Mouse (Mus musculus): ENCODE results near the gene Mgp. TPM values are rescaled to one million over a fixed set of nuclear protein-coding genes. Genes with fewer than 3 reads are reported as not detected.
"Not testable (repeated sequence)": the region's sequence is repeated elsewhere in the genome, so short reads cannot be mapped to it uniquely, and the experiment has no call there.

Mgp gene
- polyA plus RNA-seq, 1 experiment from 2014 or later, result 30.1 TPM

DNA sequence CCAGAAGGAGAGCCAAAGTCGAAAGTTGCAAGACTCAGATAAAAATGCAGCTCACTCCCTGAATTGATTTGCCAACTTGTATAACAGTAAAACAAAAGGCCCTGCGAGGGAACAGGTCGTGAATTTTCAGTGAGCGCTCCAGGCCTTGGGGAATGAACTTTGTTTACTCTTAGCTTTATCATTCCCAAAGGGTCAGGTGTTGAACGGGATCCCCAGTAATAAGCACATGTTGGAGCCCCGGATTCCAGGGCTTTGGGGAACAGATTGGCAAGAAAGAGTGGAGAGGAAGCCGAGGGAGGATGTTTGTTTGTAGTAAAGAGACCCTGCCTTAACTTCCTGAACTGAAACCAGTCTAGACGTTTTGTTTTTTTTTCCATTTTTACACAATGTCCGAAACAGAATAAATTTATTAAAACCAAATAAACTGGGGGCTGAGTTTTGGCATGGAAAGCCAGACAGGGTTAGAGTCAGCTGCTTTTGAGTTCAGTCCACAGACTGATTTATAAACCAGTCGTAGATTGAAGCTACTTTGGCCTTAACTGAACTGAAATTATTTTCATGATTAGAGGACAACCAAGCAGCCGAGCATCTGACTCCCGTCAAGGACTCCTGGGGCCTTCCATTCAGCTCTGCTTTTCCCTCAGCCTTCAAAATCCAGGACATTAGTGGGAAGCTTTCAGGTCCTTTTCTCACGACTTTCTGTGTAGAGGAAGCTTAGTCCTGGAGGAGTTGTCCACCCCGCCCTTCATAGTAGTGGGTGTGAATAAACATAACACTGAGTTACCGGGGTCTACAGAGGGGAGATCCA, 19.1 kb upstream of the Mgp start:
- 71% methylated on average over 15 of the region's 15 CpGs for WGBS
- H3K4me1 ChIP-seq (replicated peaks), result no peaks in the 10 kb centered on the region

DNA sequence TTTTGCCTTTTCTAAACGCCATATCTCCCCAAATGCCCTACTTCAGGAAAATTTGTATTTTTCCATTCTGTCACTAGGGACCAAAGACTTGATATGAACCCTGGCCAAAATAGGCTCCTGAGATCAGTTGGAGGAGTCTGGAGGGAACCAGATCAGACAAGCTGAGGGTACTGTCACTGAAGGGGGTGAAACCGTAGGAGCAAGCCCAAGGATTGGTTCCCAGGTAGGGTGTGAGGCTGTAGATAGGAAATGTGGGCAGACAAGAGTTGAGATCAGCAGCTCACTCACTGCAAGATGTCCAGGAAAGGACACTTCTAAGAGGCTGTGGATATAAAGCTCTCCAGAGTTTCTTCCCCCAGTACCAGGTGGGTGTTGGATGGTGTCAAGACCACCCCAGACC, 16.4 kb upstream of the Mgp start:
- no peaks in the 10 kb centered on the region for H3K9me3 ChIP-seq
- H3K4me1 ChIP-seq (replicated peaks), result no peaks in the 10 kb centered on the region
- WGBS, result 96% methylated on average over 2 of the region's 2 CpGs
- no peak overlapping the region for H3K9ac ChIP-seq
- H3K27me3 ChIP-seq, result no peaks in the 10 kb centered on the region
- H3K27ac ChIP-seq (replicated peaks), result no peak overlapping the region
- H3K4me3 ChIP-seq, result no peak overlapping the region
- ATAC-seq (ENCODE audit: low read depth), result no peak
- no peaks in the 10 kb centered on the region for H3K36me3 ChIP-seq
- no peak overlapping the region for H3K4me2 ChIP-seq

More for the DNA sequence above, 19.1 kb upstream of the Mgp start:
- Histone ChIP-seq H3K27me3 (no peaks in the 10 kb centered on the region), H3K36me3 (no peaks in the 10 kb centered on the region), H3K4me3 (no peak overlapping the region), H3K4me2 (no peak overlapping the region), H3K9ac (no peak overlapping the region), H3K9me3 (no peaks in the 10 kb centered on the region), H3K27ac (replicated peaks) (no peak overlapping the region)
- no peak for ATAC-seq (ENCODE audit: low read depth)

DNA sequence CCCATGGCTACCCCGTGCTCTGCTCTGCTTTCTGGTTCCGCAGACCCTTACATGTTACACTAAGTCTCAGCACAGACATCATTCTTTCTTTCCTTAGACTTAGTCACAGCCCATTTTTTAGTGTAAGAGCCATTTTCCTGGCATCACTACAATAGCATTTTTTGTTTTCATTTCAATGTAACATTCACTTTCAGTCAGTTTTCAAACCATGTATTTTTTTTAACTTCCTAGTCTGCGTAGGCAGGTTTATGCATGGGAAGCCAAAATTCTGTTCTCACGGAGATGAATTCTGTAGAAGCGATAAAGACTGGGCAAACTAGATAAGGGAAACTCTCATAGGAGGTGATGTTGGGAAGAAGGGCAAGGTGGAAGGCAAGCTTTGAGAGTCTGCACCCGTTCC, 13.9 kb upstream of the Mgp start:
- Histone ChIP-seq H3K27me3 (no peaks in the 10 kb centered on the region), H3K4me2 (no peak overlapping the region), H3K27ac (replicated peaks) (no peak overlapping the region), H3K9me3 (no peaks in the 10 kb centered on the region), H3K4me3 (no peak overlapping the region), H3K36me3 (no peaks in the 10 kb centered on the region), H3K4me1 (replicated peaks) (no peaks in the 10 kb centered on the region), H3K9ac (no peak overlapping the region)
- 88% methylated on average over 6 of the region's 6 CpGs for WGBS
- ATAC-seq (ENCODE audit: low read depth), result no peak

DNA sequence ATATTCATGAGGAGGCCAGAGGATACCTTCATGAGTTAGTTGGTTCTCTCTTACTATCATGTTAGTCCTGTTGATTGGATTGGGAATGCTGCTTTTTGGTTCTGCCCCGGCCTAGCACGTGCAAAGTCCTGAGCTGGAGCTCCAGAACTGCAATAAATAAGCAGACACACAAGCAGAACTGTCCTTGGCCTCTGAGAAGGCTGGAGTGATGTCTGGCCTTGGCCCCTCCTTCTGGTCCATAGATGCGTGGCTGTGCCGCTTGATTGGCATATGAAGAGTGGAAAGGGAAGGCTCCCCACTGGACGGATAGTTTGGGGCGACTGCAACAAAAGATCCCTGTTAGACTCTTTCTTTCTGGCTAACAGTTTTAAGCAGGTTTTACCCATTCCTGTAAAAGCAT, 13.4 kb upstream of the Mgp start:
- Histone ChIP-seq H3K27ac (replicated peaks) (no peak overlapping the region), H3K4me1 (replicated peaks) (no peaks in the 10 kb centered on the region), H3K4me2 (no peak overlapping the region), H3K4me3 (no peak overlapping the region), H3K36me3 (no peaks in the 10 kb centered on the region), H3K9me3 (no peaks in the 10 kb centered on the region), H3K27me3 (no peaks in the 10 kb centered on the region), H3K9ac (no peak overlapping the region)
- 90% methylated on average over 6 of the region's 6 CpGs for WGBS
- ATAC-seq (ENCODE audit: low read depth), result no peak

DNA sequence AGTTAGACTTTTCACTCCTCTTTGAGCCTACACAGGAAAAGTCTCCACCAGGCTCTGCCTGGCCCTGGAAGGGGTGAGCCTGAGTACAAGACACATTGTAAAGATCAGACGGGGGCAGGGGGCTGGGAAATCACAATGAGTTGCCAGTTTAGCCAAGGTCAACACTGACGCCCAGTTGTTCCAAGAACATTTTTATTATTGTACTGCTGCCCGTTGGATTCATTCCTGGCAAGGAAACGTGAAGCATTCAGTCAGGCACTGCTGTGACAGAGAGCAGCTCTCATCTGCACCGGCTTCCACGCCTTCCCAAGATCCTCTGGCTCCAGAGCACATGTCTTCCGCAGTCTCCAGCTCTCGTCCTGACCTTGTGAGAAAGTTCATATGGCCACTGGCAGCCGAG, 12.2 kb upstream of the Mgp start:
- Histone ChIP-seq H3K36me3 (no peaks in the 10 kb centered on the region), H3K4me3 (no peak overlapping the region), H3K9ac (no peak overlapping the region), H3K4me1 (replicated peaks) (no peaks in the 10 kb centered on the region), H3K27me3 (no peaks in the 10 kb centered on the region), H3K9me3 (no peaks in the 10 kb centered on the region), H3K4me2 (no peak overlapping the region), H3K27ac (replicated peaks) (no peak overlapping the region)
- WGBS, result 70% methylated on average over 9 of the region's 9 CpGs
- ATAC-seq (ENCODE audit: low read depth), result no peak

DNA sequence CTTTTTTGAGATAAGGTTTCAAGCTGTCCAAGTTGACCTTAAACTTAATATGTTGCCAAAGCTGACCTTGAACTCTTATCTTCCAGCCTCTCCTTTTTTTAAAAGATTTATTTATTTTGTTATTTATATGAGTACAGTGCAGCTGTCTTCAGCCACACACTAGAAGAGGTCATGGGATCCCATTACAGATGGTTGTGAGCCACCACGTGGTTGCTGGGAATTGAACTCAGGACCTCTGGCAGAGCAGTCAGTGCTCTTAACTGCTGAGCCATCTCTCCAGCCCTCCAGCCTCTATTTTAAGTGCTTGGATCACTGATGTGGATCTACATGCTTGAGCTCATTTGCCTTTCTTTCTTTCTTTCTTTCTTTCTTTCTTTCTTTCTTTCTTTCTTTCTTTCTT, 9.1 kb upstream of the Mgp start:
- not testable (repeated sequence) for H3K4me2 ChIP-seq; H3K27ac ChIP-seq (replicated peaks); H3K4me1 ChIP-seq (replicated peaks); H3K27me3 ChIP-seq; ATAC-seq (ENCODE audit: low read depth); H3K4me3 ChIP-seq; H3K9me3 ChIP-seq; H3K9ac ChIP-seq; H3K36me3 ChIP-seq
- WGBS, result 64% methylated on average over 1 of the region's 1 CpGs

DNA sequence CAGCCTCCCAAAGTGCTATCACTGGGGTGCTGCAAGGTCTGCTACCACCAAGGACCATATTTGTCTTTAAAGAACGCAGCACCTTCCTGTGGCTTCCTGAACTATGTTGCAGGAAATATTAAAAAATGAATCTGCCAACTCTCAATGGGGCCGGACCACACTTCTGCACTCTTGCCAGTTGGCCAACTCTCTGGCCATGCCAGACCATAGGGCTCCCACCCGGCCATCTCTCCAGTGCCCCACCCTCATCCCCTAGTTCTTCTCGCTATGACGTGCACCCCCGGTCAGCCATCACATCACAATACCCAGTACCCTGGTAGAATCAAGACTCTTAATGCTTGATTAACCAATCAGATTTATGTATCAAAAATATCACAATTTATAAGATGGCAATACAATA, 8.3 kb upstream of the Mgp start:
- H3K9me3 ChIP-seq, result no peaks in the 10 kb centered on the region
- 94% methylated on average over 6 of the region's 6 CpGs for WGBS
- no peak for ATAC-seq (ENCODE audit: low read depth)
- no peaks in the 10 kb centered on the region for H3K4me1 ChIP-seq (replicated peaks)
- H3K4me3 ChIP-seq, result no peak overlapping the region
- no peak overlapping the region for H3K4me2 ChIP-seq
- no peaks in the 10 kb centered on the region for H3K27me3 ChIP-seq
- H3K36me3 ChIP-seq, result no peaks in the 10 kb centered on the region
- H3K27ac ChIP-seq (replicated peaks), result no peak overlapping the region
- H3K9ac ChIP-seq, result no peak overlapping the region

DNA sequence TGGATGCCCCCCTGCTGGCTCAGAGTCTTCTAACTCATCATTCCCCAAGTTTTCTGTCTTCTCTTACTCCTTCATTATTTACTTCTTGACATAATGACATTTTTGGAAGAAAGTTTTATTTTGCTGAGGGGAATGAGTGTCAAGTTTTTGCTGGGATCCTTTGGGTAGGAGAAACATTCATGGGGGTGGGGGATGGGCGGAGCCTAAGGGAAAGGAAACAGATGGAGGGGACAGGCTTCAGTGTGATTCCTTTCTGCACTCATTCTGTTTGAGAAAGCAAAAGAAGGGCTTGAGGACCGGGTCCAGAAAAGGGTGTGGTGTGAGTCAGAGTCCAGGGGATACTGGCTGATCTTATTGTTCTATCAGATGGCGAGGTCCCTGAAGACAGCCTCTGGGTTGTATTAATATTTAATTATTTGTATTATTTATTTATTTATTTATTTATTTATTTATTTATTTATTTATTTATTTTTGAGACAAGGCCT, 7.8 kb upstream of the Mgp start:
- H3K27me3 ChIP-seq, result no peaks in the 10 kb centered on the region
- H3K9me3 ChIP-seq, result no peaks in the 10 kb centered on the region
- H3K4me3 ChIP-seq, result no peak overlapping the region
- H3K9ac ChIP-seq, result no peak overlapping the region
- no peak overlapping the region for H3K27ac ChIP-seq (replicated peaks)
- ATAC-seq (ENCODE audit: low read depth), result no peak
- WGBS, result 90% methylated on average over 3 of the region's 3 CpGs
- no peak overlapping the region for H3K4me2 ChIP-seq
- no peaks in the 10 kb centered on the region for H3K36me3 ChIP-seq
- H3K4me1 ChIP-seq (replicated peaks), result no peaks in the 10 kb centered on the region

DNA sequence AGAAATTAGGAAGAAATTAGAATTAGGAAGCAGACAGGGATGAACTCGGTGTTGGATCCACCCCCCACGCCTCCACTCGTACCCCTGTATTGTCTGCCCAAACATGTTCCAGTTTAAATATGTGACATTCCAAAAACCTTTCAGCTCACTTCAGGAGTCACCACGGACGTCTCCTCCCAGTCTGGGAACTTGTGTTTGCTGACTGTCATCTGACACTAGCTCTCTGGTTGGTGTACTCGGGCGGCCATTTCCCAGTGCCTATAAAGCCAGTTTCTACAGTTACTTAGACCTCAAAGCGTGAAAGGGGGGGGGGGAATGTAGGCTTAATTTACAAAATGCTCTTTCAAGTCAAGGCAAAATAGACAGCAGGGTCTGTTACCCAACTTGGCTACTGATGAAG, 6.1 kb upstream of the Mgp start:
- Histone ChIP-seq H3K27ac (replicated peaks) (no peak overlapping the region), H3K27me3 (no peaks in the 10 kb centered on the region), H3K36me3 (no peaks in the 10 kb centered on the region), H3K4me1 (replicated peaks) (no peaks in the 10 kb centered on the region), H3K4me3 (no peak overlapping the region), H3K9me3 (no peaks in the 10 kb centered on the region), H3K9ac (no peak overlapping the region), H3K4me2 (no peak overlapping the region)
- ATAC-seq (ENCODE audit: low read depth), result no peak
- WGBS, result 76% methylated on average over 8 of the region's 8 CpGs

DNA sequence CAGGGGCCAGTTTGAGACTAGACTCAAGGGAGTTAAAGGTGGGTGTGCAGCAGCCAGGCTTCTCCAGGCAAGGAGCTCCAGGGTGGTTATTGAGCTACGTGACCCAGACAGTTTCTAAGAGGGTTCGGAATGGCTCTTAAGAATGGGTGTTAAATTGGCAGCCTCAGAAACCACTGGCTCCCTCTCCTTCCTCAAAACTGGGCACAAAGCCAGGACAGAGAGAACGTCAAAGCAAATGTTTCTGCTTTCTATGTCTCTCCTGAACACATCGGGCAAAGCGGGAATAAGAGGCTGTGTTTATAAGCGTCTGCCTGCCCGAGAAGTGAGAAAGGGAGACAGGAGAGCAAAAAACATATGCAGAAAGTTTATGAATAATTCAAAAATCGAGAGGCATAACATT, 1.0 kb downstream of the Mgp start:
- H3K36me3 ChIP-seq, result no peaks in the 10 kb centered on the region
- H3K27me3 ChIP-seq, result no peaks in the 10 kb centered on the region
- no peak overlapping the region for H3K4me3 ChIP-seq
- no peak overlapping the region for H3K4me2 ChIP-seq
- H3K9me3 ChIP-seq, result no peaks in the 10 kb centered on the region
- H3K4me1 ChIP-seq (replicated peaks), result peaks cover 3% of the 10 kb centered on the region; the same call in 1 of the 2 replicates
- ATAC-seq (ENCODE audit: low read depth), result no peak
- WGBS, result 51% methylated on average over 8 of the region's 8 CpGs
- no peak overlapping the region for H3K27ac ChIP-seq (replicated peaks)
- H3K9ac ChIP-seq, result no peak overlapping the region

DNA sequence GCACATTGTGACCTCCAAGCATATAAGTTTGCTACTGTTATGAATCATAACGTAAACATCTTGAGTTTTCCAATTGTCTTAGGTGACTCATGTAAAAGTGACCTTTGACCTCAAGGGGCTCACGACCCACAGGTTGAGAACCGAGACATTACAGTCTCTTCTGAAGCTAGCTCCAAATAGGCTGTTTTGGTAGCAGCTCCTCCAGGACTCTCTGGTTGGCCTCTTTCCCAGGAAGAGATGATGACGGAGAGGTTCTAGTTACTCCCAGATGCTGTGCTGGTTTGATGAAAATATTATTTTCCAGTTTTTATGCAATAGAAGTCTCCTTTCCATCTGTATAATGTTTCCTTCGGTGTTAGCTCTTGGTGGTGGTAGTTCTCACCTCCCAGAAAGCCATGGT, 6.7 kb downstream of the Mgp start:
- 86% methylated on average over 5 of the region's 5 CpGs for WGBS

DNA sequence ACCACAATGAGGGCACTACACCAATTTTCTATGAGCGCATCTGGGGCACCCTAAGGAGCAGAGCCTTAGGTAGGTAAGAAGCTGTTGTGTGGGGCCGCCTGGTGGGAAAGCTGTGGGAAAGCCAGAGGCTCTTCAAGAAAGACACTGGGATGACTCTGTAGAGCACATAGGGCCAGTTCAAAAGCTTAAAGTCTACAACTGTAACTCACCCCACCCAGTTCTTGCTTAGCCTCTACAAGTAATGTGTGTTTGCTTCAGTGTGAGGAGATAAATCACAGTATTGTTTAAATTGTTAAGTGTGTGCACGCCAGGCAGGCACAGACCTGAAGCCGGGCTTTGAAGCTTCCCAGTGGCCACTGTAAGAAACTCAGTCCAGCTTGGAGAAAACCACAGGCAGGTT, 9.5 kb downstream of the Mgp start:
- Histone ChIP-seq H3K27me3 (no peaks in the 10 kb centered on the region), H3K4me2 (no peak overlapping the region), H3K4me1 (replicated peaks) (no peaks in the 10 kb centered on the region), H3K36me3 (no peaks in the 10 kb centered on the region), H3K9ac (no peak overlapping the region), H3K9me3 (no peaks in the 10 kb centered on the region), H3K27ac (replicated peaks) (no peak overlapping the region), H3K4me3 (no peak overlapping the region)
- 70% methylated on average over 4 of the region's 4 CpGs for WGBS
- no peak for ATAC-seq (ENCODE audit: low read depth)

More for the DNA sequence above, 6.7 kb downstream of the Mgp start:
- H3K27me3 ChIP-seq, result no peaks in the 10 kb centered on the region
- no peak overlapping the region for H3K4me3 ChIP-seq
- no peak overlapping the region for H3K27ac ChIP-seq (replicated peaks)
- H3K4me1 ChIP-seq (replicated peaks), result no peaks in the 10 kb centered on the region
- no peak overlapping the region for H3K4me2 ChIP-seq
- H3K9ac ChIP-seq, result no peak overlapping the region
- H3K36me3 ChIP-seq, result no peaks in the 10 kb centered on the region
- no peak for ATAC-seq (ENCODE audit: low read depth)
- H3K9me3 ChIP-seq, result no peaks in the 10 kb centered on the region

DNA sequence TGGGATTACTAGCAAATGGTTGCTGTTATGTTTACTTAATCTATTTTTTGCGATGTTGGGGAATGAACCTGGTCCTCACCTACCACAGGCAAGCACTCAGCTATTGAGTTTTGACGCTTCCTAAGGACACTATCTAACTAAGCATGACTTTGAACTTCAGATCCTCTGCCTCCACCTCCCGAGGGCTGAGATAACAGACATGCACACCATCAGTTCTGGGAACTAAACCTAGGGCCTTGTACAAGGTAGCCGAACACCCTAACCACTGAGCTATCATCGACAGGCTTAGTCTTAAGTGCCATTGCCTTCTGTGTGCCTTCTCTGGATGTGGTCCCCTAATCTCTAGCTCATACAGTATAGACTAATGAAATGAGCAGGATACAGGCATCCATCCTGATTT, 10.3 kb downstream of the Mgp start:
- no peak for ATAC-seq (ENCODE audit: low read depth)
- Histone ChIP-seq H3K9ac (no peak overlapping the region), H3K4me2 (no peak overlapping the region), H3K4me3 (no peak overlapping the region), H3K27me3 (no peaks in the 10 kb centered on the region), H3K36me3 (no peaks in the 10 kb centered on the region), H3K27ac (replicated peaks) (no peak overlapping the region), H3K4me1 (replicated peaks) (no peaks in the 10 kb centered on the region), H3K9me3 (no peaks in the 10 kb centered on the region)
- WGBS, result 94% methylated on average over 5 of the region's 5 CpGs
